Mouse (Mus musculus) embryonic facial prominence, embryonic 11.5 days (tissue): ENCODE data around the gene Grin2b. TPM values are rescaled to one million over a fixed set of nuclear protein-coding genes. Genes with fewer than 3 reads are reported as not detected.
"Not testable (repeated sequence)": the region's sequence is repeated elsewhere in the genome, so short reads cannot be mapped to it uniquely, and the experiment has no call there.

ENCODE experiments used
- ATAC-seq: fragments of 200-750 bp; cut with Nextera tagmentation; replicated peaks from 2 replicates; pipeline ENCODE4 v1.8.0; 2017; ENCODE audit warnings: low read depth; ENCODE audit not compliant: insufficient number of reproducible peaks, low FRiP score, low TSS enrichment
- DNase-seq: peaks from one replicate; pipeline ENCODE4 v3.0.0-alpha.2; 2015; ENCODE audit warnings: low spot score
- H3K27ac ChIP-seq: fragments of 300-500 bp; sonication (generic); replicated peaks from 2 replicates; pipeline ENCODE4 v1.5.1; 2014; ENCODE audit warnings: mild to moderate bottlenecking, low read depth, low read length, control low read depth
- H3K27me3 ChIP-seq: fragments of 300-500 bp; sonication (generic); 2 replicates; pipeline ENCODE4 v1.6.1; 2014; ENCODE audit warnings: mild to moderate bottlenecking, low read length, moderate library complexity, mixed read lengths; ENCODE audit not compliant: control insufficient read depth, insufficient read depth
- H3K36me3 ChIP-seq: fragments of 300-500 bp; sonication (generic); replicated peaks from 2 replicates; pipeline ENCODE4 v1.6.1; 2014; ENCODE audit warnings: low read depth, mild to moderate bottlenecking, low read length, moderate library complexity, mixed read lengths; ENCODE audit not compliant: control insufficient read depth, insufficient read depth
- H3K4me1 ChIP-seq: fragments of 300-500 bp; sonication (generic); 2 replicates; pipeline ENCODE4 v1.6.1; 2014; ENCODE audit warnings: low read length, mixed read lengths; ENCODE audit not compliant: control insufficient read depth, insufficient read depth
- H3K4me2 ChIP-seq: fragments of 300-500 bp; sonication (generic); 2 replicates; pipeline ENCODE4 v1.6.1; 2014; ENCODE audit warnings: low read depth, mild to moderate bottlenecking, control low read depth, low read length, moderate library complexity
- H3K4me3 ChIP-seq: fragments of 300-500 bp; sonication (generic); 2 replicates; pipeline ENCODE4 v1.5.1; 2014; ENCODE audit warnings: low read depth, low read length, control low read depth
- H3K9ac ChIP-seq: fragments of 300-500 bp; sonication (generic); replicated peaks from 2 replicates; pipeline ENCODE4 v1.6.1; 2014; ENCODE audit warnings: mild to moderate bottlenecking, control low read depth, low read length
- H3K9me3 ChIP-seq: fragments of 300-500 bp; sonication (generic); replicated peaks from 2 replicates; pipeline ENCODE4 v1.6.1; 2016; ENCODE audit warnings: mild to moderate bottlenecking, low read length, inconsistent platforms, mixed read lengths; ENCODE audit not compliant: control insufficient read depth
- WGBS: fragments of 180-500 bp; shearing (Covaris S2); extraction: QIAGEN DNeasy Blood & Tissue Kit; methylation state at CpG from one replicate; pipeline ENCODE4 v1.1.7; 2014; 5-methylcytosine and 5-hydroxymethylcytosine counted together
- polyA plus RNA-seq: library from polyadenylated mRNA; unstranded; fragments of >200 nt; fragmentation: Nextera tagmentation; extraction: Ambion mirVana; gene quantifications from 2 replicates; pipeline ENCODE4 v1.2.1, GENCODE M21; 2014

Grin2b gene
- polyA plus RNA-seq, 1 experiment from 2014 or later, result 0.45 TPM

DNA sequence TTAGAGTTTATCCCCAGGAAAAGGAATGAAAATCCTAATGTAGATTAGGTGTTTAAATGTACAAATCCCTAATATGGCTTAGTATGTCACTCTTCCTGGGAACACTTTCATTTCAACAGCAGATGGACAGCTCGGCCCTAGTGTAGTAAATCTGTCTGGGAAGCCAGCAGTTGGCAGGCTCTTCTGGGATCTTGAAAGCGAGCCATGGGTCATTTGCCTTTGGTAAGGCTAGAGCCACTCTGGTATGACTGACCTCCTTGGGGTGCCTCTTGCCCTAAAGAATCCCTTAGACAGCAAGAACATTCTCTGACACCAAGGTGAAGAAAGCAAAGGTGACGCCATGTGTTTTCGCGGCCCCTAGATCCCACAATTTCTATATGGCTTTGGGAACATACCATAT, 446.2 kb downstream of the Grin2b start:
- no peaks in the 10 kb centered on the region for H3K36me3 ChIP-seq
- ATAC-seq, result no peak
- WGBS, result 86% methylated on average over 5 of the region's 5 CpGs

GRCm38 (mm10) chr6:135721706-135722105, 451.6 kb downstream of the Grin2b start:
- H3K36me3 ChIP-seq, result no peaks in the 10 kb centered on the region
- WGBS, result 92% methylated on average over 2 of the region's 2 CpGs
- DNase-seq, result no peak
- no peak for ATAC-seq
- no peak overlapping the region for H3K4me3 ChIP-seq
- no peak overlapping the region for H3K27ac ChIP-seq
- no peaks in the 10 kb centered on the region for H3K9me3 ChIP-seq
- H3K9ac ChIP-seq, result no peak overlapping the region
- H3K27me3 ChIP-seq, result no peaks in the 10 kb centered on the region
- H3K4me1 ChIP-seq, result no peaks in the 10 kb centered on the region
- no peak overlapping the region for H3K4me2 ChIP-seq

More for the DNA sequence above, 446.2 kb downstream of the Grin2b start:
- no peak overlapping the region for H3K4me3 ChIP-seq
- no peak overlapping the region for H3K9ac ChIP-seq
- no peak for DNase-seq
- no peak overlapping the region for H3K27ac ChIP-seq
- H3K27me3 ChIP-seq, result no peaks in the 10 kb centered on the region
- H3K9me3 ChIP-seq, result no peaks in the 10 kb centered on the region
- no peak overlapping the region for H3K4me2 ChIP-seq
- no peaks in the 10 kb centered on the region for H3K4me1 ChIP-seq

GRCm38 (mm10) chr6:135714906-135715305, 458.4 kb downstream of the Grin2b start:
- Histone ChIP-seq H3K4me1 (no peaks in the 10 kb centered on the region), H3K9me3 (no peaks in the 10 kb centered on the region), H3K36me3 (no peaks in the 10 kb centered on the region), H3K27me3 (no peaks in the 10 kb centered on the region), H3K4me3 (no peak overlapping the region), H3K4me2 (no peak overlapping the region), H3K9ac (no peak overlapping the region), H3K27ac (no peak overlapping the region)
- DNase-seq, result no peak
- 56% methylated on average over 4 of the region's 4 CpGs for WGBS
- no peak for ATAC-seq

GRCm38 (mm10) chr6:135714236-135714635, 459.1 kb downstream of the Grin2b start:
- no peak overlapping the region for H3K9ac ChIP-seq
- no peaks in the 10 kb centered on the region for H3K27me3 ChIP-seq
- no peaks in the 10 kb centered on the region for H3K4me1 ChIP-seq
- no peak for ATAC-seq
- WGBS, result 77% methylated on average over 1 of the region's 1 CpGs
- H3K9me3 ChIP-seq, result no peaks in the 10 kb centered on the region
- H3K4me3 ChIP-seq, result no peak overlapping the region
- no peaks in the 10 kb centered on the region for H3K36me3 ChIP-seq
- no peak for DNase-seq
- H3K27ac ChIP-seq, result no peak overlapping the region
- H3K4me2 ChIP-seq, result no peak overlapping the region

GRCm38 (mm10) chr6:135713716-135714115, 459.6 kb downstream of the Grin2b start:
- DNase-seq (no peak), ATAC-seq (no peak)
- Histone ChIP-seq H3K9ac (no peak overlapping the region), H3K4me1 (no peaks in the 10 kb centered on the region), H3K27me3 (no peaks in the 10 kb centered on the region), H3K4me3 (no peak overlapping the region), H3K9me3 (no peaks in the 10 kb centered on the region), H3K27ac (no peak overlapping the region), H3K4me2 (no peak overlapping the region), H3K36me3 (no peaks in the 10 kb centered on the region)
- WGBS, result 74% methylated on average over 8 of the region's 8 CpGs

DNA sequence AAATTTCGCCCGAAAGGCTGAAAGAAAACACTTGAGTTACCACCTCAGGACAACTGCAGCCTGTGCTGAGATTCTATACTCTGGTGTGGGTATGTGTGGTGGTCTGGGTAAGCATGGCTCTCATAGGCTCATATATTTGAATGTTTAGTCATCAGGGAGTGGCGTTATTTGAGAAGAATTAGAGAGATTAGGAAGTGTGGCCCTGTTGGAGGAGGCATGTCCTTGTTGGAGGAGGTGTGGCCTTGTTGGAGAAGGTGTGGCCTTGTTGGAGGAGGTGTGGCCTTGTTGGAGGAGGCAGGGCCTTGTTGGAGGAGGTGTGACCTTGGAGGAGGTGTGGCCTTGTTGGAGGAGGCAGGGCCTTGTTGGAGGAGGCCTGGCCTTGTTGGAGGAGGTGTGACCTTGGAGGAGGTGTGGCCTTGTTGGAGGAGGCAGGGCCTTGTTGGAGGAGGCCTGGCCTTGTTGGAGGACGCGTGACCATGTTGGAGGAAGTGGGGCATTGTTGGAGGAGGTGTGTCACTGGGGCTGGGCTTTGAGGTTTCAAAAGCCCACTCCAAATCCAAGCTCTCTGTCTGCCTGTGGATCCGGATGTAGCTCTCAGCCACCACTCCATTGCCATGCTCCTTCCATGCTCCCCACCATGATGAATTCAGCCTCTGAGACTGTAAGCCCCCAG, 466.3 kb downstream of the Grin2b start:
- 78% methylated on average over 6 of the region's 6 CpGs for WGBS

DNA sequence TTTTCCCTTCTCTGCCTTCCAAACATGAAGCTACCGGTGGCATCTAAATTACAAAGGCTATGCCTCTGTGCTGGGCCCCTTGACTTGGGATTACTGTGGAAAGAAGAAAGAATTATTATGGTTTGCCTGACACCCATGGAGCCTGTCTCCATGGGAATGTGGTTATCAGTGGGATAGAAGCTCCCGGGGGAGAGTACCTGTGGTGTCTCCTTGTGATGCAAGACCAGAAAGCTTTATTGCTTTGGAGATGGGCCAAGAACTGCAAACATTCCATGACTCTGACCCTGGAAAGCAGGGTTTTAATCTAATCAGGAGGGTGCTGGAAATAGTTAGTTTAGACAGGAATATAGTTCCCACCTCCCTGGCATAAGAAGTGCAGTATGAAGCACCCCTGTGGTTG, 469.7 kb downstream of the Grin2b start:
- H3K9ac ChIP-seq, result no peak overlapping the region

More for the DNA sequence above, 466.3 kb downstream of the Grin2b start:
- DNase-seq, H3K27ac ChIP-seq, H3K4me1 ChIP-seq, H3K4me2 ChIP-seq, H3K4me3 ChIP-seq, ATAC-seq, H3K27me3 ChIP-seq, H3K9me3 ChIP-seq, H3K9ac ChIP-seq, H3K36me3 ChIP-seq: not testable (repeated sequence)

DNA sequence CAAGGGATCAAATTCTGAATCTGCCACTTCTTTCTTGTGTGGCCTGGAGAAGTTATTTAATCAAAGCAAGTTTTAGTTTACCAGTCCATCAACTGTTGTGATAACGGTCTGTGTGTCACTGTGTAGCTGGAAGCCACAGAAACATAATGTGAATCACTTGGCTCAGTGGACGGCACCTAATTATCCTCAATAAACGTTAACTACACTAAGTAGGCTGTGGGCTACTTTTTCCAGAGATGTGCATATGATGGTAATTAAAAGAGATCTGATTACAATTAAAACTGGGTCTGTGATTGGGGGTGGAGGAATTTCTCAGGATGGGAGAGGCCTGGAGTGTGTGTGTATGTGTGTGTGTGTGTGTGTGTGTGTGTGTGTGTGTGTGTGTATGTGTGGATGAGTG, 471.9 kb downstream of the Grin2b start:
- no peak overlapping the region for H3K9ac ChIP-seq
- no peaks in the 10 kb centered on the region for H3K4me1 ChIP-seq
- H3K27ac ChIP-seq, result no peak overlapping the region
- no peaks in the 10 kb centered on the region for H3K9me3 ChIP-seq
- H3K4me3 ChIP-seq, result no peak overlapping the region
- H3K4me2 ChIP-seq, result no peak overlapping the region
- H3K36me3 ChIP-seq, result no peaks in the 10 kb centered on the region
- H3K27me3 ChIP-seq, result no peaks in the 10 kb centered on the region
- 47% methylated on average over 3 of the region's 3 CpGs for WGBS
- ATAC-seq, result no peak
- DNase-seq, result no peak

More for the DNA sequence above, 469.7 kb downstream of the Grin2b start:
- no peak for ATAC-seq
- 37% methylated on average over 2 of the region's 2 CpGs for WGBS
- H3K27ac ChIP-seq, result no peak overlapping the region
- H3K27me3 ChIP-seq, result no peaks in the 10 kb centered on the region
- H3K4me1 ChIP-seq, result no peaks in the 10 kb centered on the region
- H3K9me3 ChIP-seq, result no peaks in the 10 kb centered on the region
- H3K4me3 ChIP-seq, result no peak overlapping the region
- no peaks in the 10 kb centered on the region for H3K36me3 ChIP-seq
- no peak for DNase-seq
- no peak overlapping the region for H3K4me2 ChIP-seq
